Mouse (Mus musculus) left cerebral cortex, postnatal 10 days (tissue): Measurements from ENCODE around the gene Fam117a. TPM values are rescaled to one million over a fixed set of nuclear protein-coding genes. Genes with fewer than 3 reads are reported as not detected.

Experiments used
- DNase-seq, 2 experiments: peaks; one replicate each; pipeline ENCODE4 v3.0.0; 2021 to 2022; ENCODE audit warnings: low spot score in 2 of 2, mixed read lengths in 1 of 2; ENCODE audit errors: extremely low spot score in 1 of 2
- intact Hi-C: fragments of 180-260 bp; cut with DNase I; formaldehyde crosslinking; loops from one replicate; pipeline ENCODE4 v1.15.1; 2025
- total RNA-seq, 2 experiments: library from RNA; stranded (reverse); gene quantifications; 2 replicates each; pipeline ENCODE4 v1.2.3; 2021

Fam117a gene
- 1 to 10 TPM; 2.9 TPM for total RNA-seq

- intact Hi-C loops: no loop called here
- DNase-seq: peak; percentile 83 to 87
These were observed at the start of gene Fam117a for GRCm38 (mm10) chr11:95336568-95337128. Fam117a (plus strand) TSS chr11:95337018.

- intact Hi-C loops: no loop called here
- DNase-seq: no peak
These were observed 44.8 kb upstream of the Fam117a start for GRCm38 (mm10) chr11:95291998-95292397.

- intact Hi-C loops: no loop called here
- no peak for DNase-seq
These were observed 43.7 kb upstream of the Fam117a start for GRCm38 (mm10) chr11:95293017-95293624.

- intact Hi-C loops: no loop called here
- no peak for DNase-seq
These were observed 41.1 kb upstream of the Fam117a start for GRCm38 (mm10) chr11:95295736-95296135.

- DNase-seq: no peak
- intact Hi-C loops: no loop called here
These were observed 38.7 kb upstream of the Fam117a start for GRCm38 (mm10) chr11:95298146-95298545.

GRCm38 (mm10) chr11:95299886-95300285 is 36.9 kb upstream of the Fam117a start:
- intact Hi-C loops: no loop called here
- DNase-seq: no peak

GRCm38 (mm10) chr11:95301772-95302171 is 35.0 kb upstream of the Fam117a start:
- no peak for DNase-seq
- intact Hi-C loops: no loop called here

- DNase-seq: no peak
- intact Hi-C loops: no loop called here
These were observed 31.2 kb upstream of the Fam117a start for GRCm38 (mm10) chr11:95305600-95305999.

GRCm38 (mm10) chr11:95307526-95307925 is 29.3 kb upstream of the Fam117a start:
- intact Hi-C loops: no loop called here
- DNase-seq: no peak

GRCm38 (mm10) chr11:95309510-95310006 is 27.3 kb upstream of the Fam117a start:
- peak; percentile 98 to 99 for DNase-seq
- intact Hi-C loops: loop anchor here (5.0 to 10.0 kb wide), 2 partner anchors 73 to 215 kb away; partner anchors contain the start of gene Slc35b1

GRCm38 (mm10) chr11:95310007-95310647 is 26.7 kb upstream of the Fam117a start, which contains the start of gene Kat7:
Kat7 (minus strand) TSS chr11:95310246.
- peak; percentile 98 to 99 for DNase-seq
- intact Hi-C loops: loop anchor here (5.0 to 10.0 kb wide), 2 partner anchors 72 to 215 kb away; partner anchors contain the start of gene Slc35b1

GRCm38 (mm10) chr11:95310648-95311424 is 26.0 kb upstream of the Fam117a start:
- DNase-seq: peak in 1 of 2 experiments; percentile 37
- intact Hi-C loops: loop anchor here (5.0 to 10.0 kb wide), 2 partner anchors 71 to 214 kb away; partner anchors contain the start of gene Slc35b1

GRCm38 (mm10) chr11:95311425-95311807 is 25.4 kb upstream of the Fam117a start:
- intact Hi-C loops: loop anchor here (5.0 to 10.0 kb wide), 2 partner anchors 71 to 213 kb away; partner anchors contain the start of gene Slc35b1
- DNase-seq: no peak

- DNase-seq: no peak
- intact Hi-C loops: loop anchor here (10.0 kb wide), 1 partner anchor 209 kb away; no protein-coding TSS in a partner anchor
These were observed 21.4 kb upstream of the Fam117a start for GRCm38 (mm10) chr11:95315215-95315955.

- intact Hi-C loops: loop anchor here (10.0 kb wide), 1 partner anchor 207 kb away; no protein-coding TSS in a partner anchor
- DNase-seq: no peak
These were observed 18.7 kb upstream of the Fam117a start for GRCm38 (mm10) chr11:95318116-95318515.

GRCm38 (mm10) chr11:95319506-95319905 is 17.3 kb upstream of the Fam117a start:
- intact Hi-C loops: loop anchor here (10.0 kb wide), 1 partner anchor 205 kb away; no protein-coding TSS in a partner anchor
- no peak for DNase-seq

GRCm38 (mm10) chr11:95320010-95320409 is 16.8 kb upstream of the Fam117a start:
- intact Hi-C loops: no loop called here
- no peak for DNase-seq

- intact Hi-C loops: no loop called here
- no peak for DNase-seq
These were observed 12.6 kb upstream of the Fam117a start for GRCm38 (mm10) chr11:95324181-95324580.
